Mouse (Mus musculus) forebrain, embryonic 14.5 days (tissue): ENCODE measurements around the gene Stam2. TPM values are rescaled to one million over a fixed set of nuclear protein-coding genes. Genes with fewer than 3 reads are reported as not detected.

Source experiments
- ATAC-seq: fragments of 200-750 bp; cut with Nextera tagmentation; 2 replicates; pipeline ENCODE4 v1.8.0; 2017; ENCODE audit warnings: mild to moderate bottlenecking, moderate library complexity
- DNase-seq: peaks from one replicate; pipeline ENCODE4 v3.0.0-alpha.2; 2015; ENCODE audit warnings: low spot score
- H3K27ac ChIP-seq: fragments of 300-500 bp; sonication (generic); 2 replicates; pipeline ENCODE4 v1.5.1; 2014; ENCODE audit warnings: low read depth, mild to moderate bottlenecking, control low read depth, low read length, moderate library complexity
- H3K27me3 ChIP-seq: fragments of 300-500 bp; sonication (generic); replicated peaks from 2 replicates; pipeline ENCODE4 v1.6.1; 2014; ENCODE audit warnings: low read length, control low read depth, mixed read lengths; ENCODE audit not compliant: control insufficient read depth, insufficient read depth
- H3K36me3 ChIP-seq: fragments of 300-500 bp; sonication (generic); 2 replicates; pipeline ENCODE4 v1.6.1; 2014; ENCODE audit warnings: low read length, control low read depth; ENCODE audit not compliant: control insufficient read depth, insufficient read depth
- H3K4me1 ChIP-seq: fragments of 300-500 bp; sonication (generic); 2 replicates; pipeline ENCODE4 v1.6.1; 2014; ENCODE audit warnings: antibody characterized with exemption, low read length, control low read depth; ENCODE audit not compliant: control insufficient read depth, insufficient read depth
- H3K4me2 ChIP-seq: fragments of 300-500 bp; sonication (generic); 2 replicates; pipeline ENCODE4 v1.6.1; 2014; ENCODE audit warnings: mild to moderate bottlenecking, control low read depth, low read length
- H3K4me3 ChIP-seq: fragments of 300-500 bp; sonication (generic); 2 replicates; pipeline ENCODE4 v1.5.1; 2014; ENCODE audit warnings: low read depth, low read length, control low read depth
- H3K9ac ChIP-seq: fragments of 300-500 bp; sonication (generic); 2 replicates; pipeline ENCODE4 v1.6.1; 2014; ENCODE audit warnings: mild to moderate bottlenecking, low read length, control low read depth, moderate library complexity
- H3K9me3 ChIP-seq: fragments of 300-500 bp; sonication (generic); replicated peaks from 2 replicates; pipeline ENCODE4 v1.6.1; 2016; ENCODE audit warnings: low read length, control low read depth, mixed read lengths; ENCODE audit not compliant: control insufficient read depth
- WGBS: fragments of 180-500 bp; shearing (Covaris S2); extraction: QIAGEN DNeasy Blood & Tissue Kit; methylation state at CpG from one replicate; pipeline ENCODE4 v1.1.7; 2014; 5-methylcytosine and 5-hydroxymethylcytosine counted together
- polyA plus RNA-seq: library from polyadenylated mRNA; unstranded; fragments of >200 nt; fragmentation: Nextera tagmentation; extraction: Ambion mirVana; gene quantifications from 2 replicates; pipeline ENCODE4 v1.2.1, GENCODE M21; 2014

The Stam2 gene
- polyA plus RNA-seq, 1 experiment from 2014 or later, result 51.1 TPM

- no peaks in the 10 kb centered on the region for H3K27me3 ChIP-seq
- H3K4me1 ChIP-seq, result no peaks in the 10 kb centered on the region
- no peak overlapping the region for H3K9ac ChIP-seq
- no peak overlapping the region for H3K4me2 ChIP-seq
- no peak overlapping the region for H3K27ac ChIP-seq
- no peak overlapping the region for H3K4me3 ChIP-seq
- no peaks in the 10 kb centered on the region for H3K36me3 ChIP-seq
- DNase-seq, result no peak
- H3K9me3 ChIP-seq, result no peaks in the 10 kb centered on the region
- no peak for ATAC-seq
- WGBS, result 89% methylated on average over 14 of the region's 14 CpGs
These were observed 21.8 kb upstream of the Stam2 start for GRCm38 (mm10) chr2:52763891-52764290.

- WGBS, result 14% methylated on average over 12 of the region's 12 CpGs
- no peak overlapping the region for H3K9ac ChIP-seq
These were observed 21.1 kb upstream of the Stam2 start for GRCm38 (mm10) chr2:52763040-52763736.

GRCm38 (mm10) chr2:52762529-52762928 is 20.4 kb upstream of the Stam2 start:
- Histone ChIP-seq H3K36me3 (no peaks in the 10 kb centered on the region), H3K9ac (no peak overlapping the region), H3K4me3 (no peak overlapping the region), H3K27ac (no peak overlapping the region), H3K9me3 (no peaks in the 10 kb centered on the region), H3K27me3 (no peaks in the 10 kb centered on the region), H3K4me1 (no peaks in the 10 kb centered on the region), H3K4me2 (no peak overlapping the region)
- ATAC-seq, result no peak
- 69% methylated on average over 7 of the region's 7 CpGs for WGBS
- DNase-seq, result no peak

More at GRCm38 (mm10) chr2:52763040-52763736, 21.1 kb upstream of the Stam2 start:
- Histone ChIP-seq H3K27me3 (no peaks in the 10 kb centered on the region), H3K4me2 (peak overlapping the region; percentile 39), H3K4me3 (no peak overlapping the region; the same call in 1 of the 2 replicates), H3K4me1 (no peaks in the 10 kb centered on the region), H3K36me3 (no peaks in the 10 kb centered on the region), H3K9me3 (no peaks in the 10 kb centered on the region), H3K27ac (no peak overlapping the region)
- ATAC-seq, result peak; percentile 82
- DNase-seq, result peak; percentile 81

GRCm38 (mm10) chr2:52758627-52759026 is 16.5 kb upstream of the Stam2 start:
- Histone ChIP-seq H3K4me1 (peaks cover 5% of the 10 kb centered on the region), H3K27me3 (no peaks in the 10 kb centered on the region), H3K36me3 (no peaks in the 10 kb centered on the region), H3K27ac (no peak overlapping the region), H3K4me3 (no peak overlapping the region), H3K4me2 (no peak overlapping the region), H3K9ac (no peak overlapping the region), H3K9me3 (no peaks in the 10 kb centered on the region)
- DNase-seq, result peak; percentile 68
- no peak for ATAC-seq
- 26% methylated on average over 10 of the region's 10 CpGs for WGBS

DNA sequence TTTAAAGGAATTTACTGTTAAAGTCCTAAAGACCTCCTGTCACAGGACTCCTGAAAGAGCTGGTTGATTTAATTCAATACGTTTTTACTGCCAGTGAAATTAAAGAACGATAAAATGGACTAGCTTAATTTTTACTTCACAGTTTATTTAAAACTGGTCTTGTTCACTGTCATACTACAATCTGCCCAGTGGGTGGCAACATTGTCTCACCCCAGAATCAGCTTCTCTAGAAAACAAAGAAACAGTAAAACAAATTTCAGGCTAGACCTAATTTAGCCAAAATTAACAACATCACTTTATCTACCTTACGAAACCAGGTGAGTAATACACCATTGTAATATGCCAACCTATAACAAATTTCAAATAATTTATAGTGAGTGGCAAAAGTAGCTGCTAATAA is 14.6 kb upstream of the Stam2 start:
- ATAC-seq, result peak; percentile 32; the same call in 1 of the 2 replicates
- Histone ChIP-seq H3K27me3 (no peaks in the 10 kb centered on the region), H3K9me3 (no peaks in the 10 kb centered on the region), H3K4me3 (no peak overlapping the region), H3K36me3 (no peaks in the 10 kb centered on the region), H3K4me1 (peaks cover 5% of the 10 kb centered on the region), H3K27ac (no peak overlapping the region), H3K4me2 (no peak overlapping the region), H3K9ac (no peak overlapping the region)
- 20% methylated on average over 3 of the region's 3 CpGs for WGBS
- peak; percentile 74 for DNase-seq

DNA sequence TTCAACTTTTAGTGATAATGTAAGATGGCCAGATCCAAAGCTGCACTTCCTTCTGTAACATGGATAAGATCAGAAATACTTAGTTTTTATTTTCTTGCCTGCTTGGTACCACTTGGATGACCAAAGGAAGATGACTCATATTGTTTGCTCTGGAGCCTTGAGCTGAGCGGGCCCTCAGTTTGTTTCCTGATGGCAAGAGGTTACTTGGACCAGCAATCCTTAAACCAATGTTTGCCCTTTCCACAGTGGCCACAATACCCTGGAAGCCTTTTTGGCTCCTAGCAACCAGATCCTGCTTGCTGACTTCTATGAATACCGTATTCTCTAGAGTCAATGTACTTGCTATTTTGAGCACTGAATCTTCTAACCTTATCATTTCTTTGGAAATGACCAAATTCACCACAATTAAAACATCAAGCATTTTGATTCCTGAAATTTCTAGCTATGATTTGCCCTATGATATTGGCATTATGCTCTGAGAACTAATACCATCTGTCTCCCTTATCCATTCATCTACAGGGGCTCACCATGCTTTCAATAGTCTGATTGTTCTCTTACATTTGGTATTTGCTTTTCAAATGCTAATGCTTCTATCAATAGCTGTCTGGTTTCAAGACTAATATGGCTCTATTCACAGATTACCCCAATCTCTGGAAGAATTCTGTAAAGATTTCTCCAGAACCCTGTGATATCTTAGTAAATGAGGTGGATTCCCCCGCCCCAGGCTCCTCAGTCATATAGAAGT is 11.7 kb upstream of the Stam2 start:
- 38% methylated on average over 3 of the region's 3 CpGs for whole genome bisulfite sequencing
- no peak for DNase-seq
- no peak overlapping the region for H3K4me2 ChIP-seq
- H3K9ac ChIP-seq, result no peak overlapping the region
- no peaks in the 10 kb centered on the region for H3K27me3 ChIP-seq
- no peak for ATAC-seq
- no peak overlapping the region for H3K27ac ChIP-seq
- H3K9me3 ChIP-seq, result no peaks in the 10 kb centered on the region
- H3K4me1 ChIP-seq, result peaks cover 5% of the 10 kb centered on the region
- no peaks in the 10 kb centered on the region for H3K36me3 ChIP-seq
- no peak overlapping the region for H3K4me3 ChIP-seq

GRCm38 (mm10) chr2:52744099-52744498 is 2.0 kb upstream of the Stam2 start:
- ATAC-seq (no peak), DNase-seq (no peak)
- Histone ChIP-seq H3K27ac (no peak overlapping the region), H3K27me3 (no peaks in the 10 kb centered on the region), H3K4me1 (peaks cover 6% of the 10 kb centered on the region; the same call in 1 of the 2 replicates), H3K4me2 (no peak overlapping the region), H3K36me3 (no peaks in the 10 kb centered on the region), H3K9me3 (no peaks in the 10 kb centered on the region), H3K9ac (no peak overlapping the region), H3K4me3 (no peak overlapping the region)

- WGBS, result under 1% methylated on average over 54 of the region's 54 CpGs
- peak; percentile 79 for DNase-seq
- ATAC-seq, result peak; percentile 95
- Histone ChIP-seq H3K27me3 (no peaks in the 10 kb centered on the region), H3K27ac (peak overlapping the region; percentile 94), H3K36me3 (no peaks in the 10 kb centered on the region), H3K4me2 (peak overlapping the region; percentile 66), H3K4me3 (peak overlapping the region; percentile 86), H3K9ac (peak overlapping the region; percentile 91), H3K9me3 (no peaks in the 10 kb centered on the region), H3K4me1 (peaks cover 6% of the 10 kb centered on the region; the same call in 1 of the 2 replicates)
These were observed 313 bp downstream of the Stam2 start for GRCm38 (mm10) chr2:52741681-52742255.
